Mouse (Mus musculus) CH12.LX (cell line): ENCODE data around the gene Cyp27a1. TPM values are rescaled to one million over a fixed set of nuclear protein-coding genes. Genes with fewer than 3 reads are reported as not detected.

Experiments
- DNase-seq: peaks from one replicate; pipeline ENCODE4 v3.0.0-alpha.2; 2013; ENCODE audit errors: extremely low read depth
- H3K27ac ChIP-seq: 2 replicates; pipeline ENCODE4 v1.5.1; 2012; ENCODE audit warnings: low read depth, mild to moderate bottlenecking, control low read depth, moderate library complexity; ENCODE audit not compliant: insufficient read depth
- H3K27me3 ChIP-seq: replicated peaks from 2 replicates; pipeline ENCODE3; 2012; ENCODE audit warnings: inconsistent platforms
- H3K36me3 ChIP-seq, 2 experiments: replicated peaks in 1 of 2; 2 replicates each; pipeline versions ENCODE3 to v1.6.1; 2012; ENCODE audit warnings: inconsistent platforms in 1 of 2, low read length in 1 of 2, mild to moderate bottlenecking in 1 of 2, mixed read lengths in 1 of 2, moderate library complexity in 1 of 2; ENCODE audit not compliant: control insufficient read depth in 1 of 2, insufficient read depth in 1 of 2
- H3K4me1 ChIP-seq, 2 experiments: 2 replicates each; pipeline ENCODE4 v1.6.1; 2012; ENCODE audit warnings: inconsistent platforms in 1 of 2, moderate library complexity in 1 of 2; ENCODE audit not compliant: insufficient read depth in 2 of 2, control insufficient read depth in 1 of 2
- H3K4me2 ChIP-seq: 2 replicates; pipeline ENCODE4 v1.6.1; 2012; ENCODE audit warnings: low read depth, mild to moderate bottlenecking, control low read depth; ENCODE audit not compliant: poor library complexity, insufficient read depth, severe bottlenecking
- H3K4me3 ChIP-seq, 3 experiments: fragments of 150-350 bp in 1 of 3; sonication (generic) in 1 of 3; replicated peaks in 1 of 3; 2 replicates each; pipeline versions ENCODE3 to v1.5.1; 2011 to 2012; ENCODE audit warnings: low read depth in 2 of 3, low read length in 2 of 3, mild to moderate bottlenecking in 2 of 3, moderate library complexity in 2 of 3, control low read depth in 1 of 3, improper control_type of control experiment in 1 of 3, inconsistent platforms in 1 of 3, mixed read lengths in 1 of 3; ENCODE audit not compliant: poor library complexity in 1 of 3
- H3K79me2 ChIP-seq: replicated peaks from 2 replicates; pipeline ENCODE4 v1.6.1; 2012; ENCODE audit warnings: mild to moderate bottlenecking, moderate library complexity; ENCODE audit not compliant: control insufficient read depth, poor library complexity, insufficient read depth, severe bottlenecking; ENCODE audit errors: extremely low read depth
- H3K9ac ChIP-seq: 2 replicates; pipeline ENCODE4 v1.6.1; 2012; ENCODE audit warnings: low read depth, mild to moderate bottlenecking, control low read depth, moderate library complexity; ENCODE audit not compliant: insufficient read depth
- H3K9me3 ChIP-seq: replicated peaks from 2 replicates; pipeline ENCODE3; 2012; ENCODE audit warnings: low read length, inconsistent platforms, mixed read lengths
- BHLHE40 ChIP-seq: IDR thresholded peaks from 2 replicates; pipeline ENCODE4 v1.6.1; 2011; ENCODE audit warnings: mild to moderate bottlenecking, low read depth, low read length, improper control_type of control experiment
- CHD1 ChIP-seq: IDR thresholded peaks from 2 replicates; pipeline ENCODE4 v1.6.1; 2012; ENCODE audit warnings: low read depth, low read length, improper control_type of control experiment, inconsistent platforms
- ELF1 ChIP-seq: IDR thresholded peaks from 2 replicates; pipeline ENCODE4 v1.6.1; 2014; ENCODE audit warnings: low read depth, mild to moderate bottlenecking, inconsistent platforms, low read length, improper control_type of control experiment
- ETS1 ChIP-seq: conservative IDR thresholded peaks from 2 replicates; pipeline ENCODE4 v1.6.1; 2012; ENCODE audit warnings: low read depth, mild to moderate bottlenecking, inconsistent platforms, low read length, improper control_type of control experiment, moderate library complexity
- GABPA ChIP-seq: IDR thresholded peaks from 2 replicates; pipeline ENCODE4 v1.6.1; 2012; ENCODE audit warnings: low read depth, low read length, improper control_type of control experiment, inconsistent platforms; ENCODE audit not compliant: insufficient replicate concordance
- HCFC1 ChIP-seq: IDR thresholded peaks from 2 replicates; pipeline ENCODE4 v1.6.1; 2012; ENCODE audit warnings: low read depth, mild to moderate bottlenecking, inconsistent platforms, low read length, improper control_type of control experiment
- JUN ChIP-seq: IDR thresholded peaks from 2 replicates; pipeline ENCODE4 v1.6.1; 2011; ENCODE audit warnings: low read depth, mild to moderate bottlenecking, low read length, improper control_type of control experiment, moderate library complexity; ENCODE audit not compliant: insufficient read depth
- KAT2A ChIP-seq: IDR thresholded peaks from 2 replicates; pipeline ENCODE4 v1.6.1; 2012; ENCODE audit warnings: low read length, improper control_type of control experiment, inconsistent platforms; ENCODE audit not compliant: insufficient replicate concordance
- MAZ ChIP-seq: IDR thresholded peaks from 2 replicates; pipeline ENCODE4 v1.6.1; 2012; ENCODE audit warnings: low read depth, mild to moderate bottlenecking, inconsistent platforms, low read length, improper control_type of control experiment, moderate library complexity
- MEF2A ChIP-seq: IDR thresholded peaks from 2 replicates; pipeline ENCODE4 v1.6.1; 2014; ENCODE audit warnings: low read depth, mild to moderate bottlenecking, inconsistent platforms, low read length, improper control_type of control experiment, borderline replicate concordance
- MXI1 ChIP-seq: IDR thresholded peaks from 2 replicates; pipeline ENCODE4 v1.6.1; 2011; ENCODE audit warnings: mild to moderate bottlenecking, low read depth, low read length, improper control_type of control experiment
- PAX5 ChIP-seq: IDR thresholded peaks from 2 replicates; pipeline ENCODE4 v1.6.1; 2012; ENCODE audit warnings: low read length, inconsistent platforms, mixed read lengths
- POLR2A ChIP-seq: IDR thresholded peaks from 2 replicates; pipeline ENCODE4 v1.6.1; 2011; ENCODE audit warnings: low read depth, mild to moderate bottlenecking, improper control_type of control experiment, low read length
- POLR2AphosphoS2 ChIP-seq: IDR thresholded peaks from 2 replicates; pipeline ENCODE4 v1.6.1; 2011; ENCODE audit warnings: low read depth, low read length, improper control_type of control experiment
- RCOR1 ChIP-seq: conservative IDR thresholded peaks from 2 replicates; pipeline ENCODE4 v1.6.1; 2012; ENCODE audit warnings: low read depth, mild to moderate bottlenecking, inconsistent platforms, low read length, improper control_type of control experiment
- SIN3A ChIP-seq: IDR thresholded peaks from 2 replicates; pipeline ENCODE4 v1.6.1; 2012; ENCODE audit warnings: low read length, improper control_type of control experiment, inconsistent platforms
- SMC3 ChIP-seq: IDR thresholded peaks from 2 replicates; pipeline ENCODE4 v1.6.1; 2011; ENCODE audit warnings: low read depth, low read length, improper control_type of control experiment
- TBP ChIP-seq: conservative IDR thresholded peaks from 2 replicates; pipeline ENCODE4 v1.6.1; 2011; ENCODE audit warnings: low read depth, low read length, improper control_type of control experiment
- UBTF ChIP-seq: IDR thresholded peaks from 2 replicates; pipeline ENCODE4 v1.6.1; 2012; ENCODE audit warnings: low read depth, mild to moderate bottlenecking, inconsistent platforms, low read length, improper control_type of control experiment, moderate library complexity
- USF2 ChIP-seq: conservative IDR thresholded peaks from 2 replicates; pipeline ENCODE4 v1.6.1; 2011; ENCODE audit warnings: low read depth, low read length, improper control_type of control experiment
- ZC3H11A ChIP-seq: IDR thresholded peaks from 2 replicates; pipeline ENCODE4 v1.6.1; 2012; ENCODE audit warnings: low read depth, mild to moderate bottlenecking, inconsistent platforms, low read length, improper control_type of control experiment
- ZMIZ1 ChIP-seq: IDR thresholded peaks from 2 replicates; pipeline ENCODE4 v1.6.1; 2012; ENCODE audit warnings: low read depth, mild to moderate bottlenecking, inconsistent platforms, low read length, improper control_type of control experiment
- ZNF384 ChIP-seq: IDR thresholded peaks from 2 replicates; pipeline ENCODE4 v1.6.1; 2012; ENCODE audit warnings: low read depth, low read length, improper control_type of control experiment, inconsistent platforms
- dilution Hi-C: fragments of 300-500 bp; cut with MboI; formaldehyde crosslinking; loops from 2 replicates; pipeline ENCODE4 v1.14.3; 2020; ENCODE audit warnings: low sequenced_read_pairs; ENCODE audit not compliant: extremely low pct_unique_long_range_greater_than_20kb, extremely low pct_ligation_motif_present
- in situ Hi-C: fragments of 300-500 bp; cut with MboI; formaldehyde crosslinking; loops from 3 replicates; pipeline ENCODE4 v1.14.3; 2019; ENCODE audit warnings: low sequenced_read_pairs, low pct_ligation_motif_present, low pct_unique_long_range_greater_than_20kb, mixed read lengths
- polyA plus RNA-seq: library from polyadenylated mRNA; unstranded; fragments of >175 nt; gene quantifications from 2 replicates; pipeline ENCODE4 v1.2.1, GENCODE M21; 2012; ENCODE audit warnings: low read depth; ENCODE audit not compliant: insufficient read length
- total RNA-seq, 2 experiments: library from RNA; depleted of rRNA; stranded (reverse); fragments of 300-350 nt in 1 of 2; fragments of >200 nt in 1 of 2; gene quantifications; 2 replicates each; pipeline ENCODE4 v1.2.3; 2012 to 2014

The Cyp27a1 gene
- total and polyA plus RNA-seq, 3 experiments = not detected

GRCm38 (mm10) chr1:74705016-74705415, 8.4 kb upstream of the Cyp27a1 start:
- dilution Hi-C loops = no loop called here
- no peaks in the 10 kb centered on the region for H3K79me2 ChIP-seq

GRCm38 (mm10) chr1:74709566-74709965, 3.8 kb upstream of the Cyp27a1 start:
- in situ Hi-C loops (no loop called here), dilution Hi-C loops (no loop called here)
- Histone ChIP-seq H3K9me3 (no peaks in the 10 kb centered on the region), H3K27ac (no peak overlapping the region), H3K79me2 (no peaks in the 10 kb centered on the region), H3K4me3 (no peak overlapping the region), H3K36me3 (no peaks in the 10 kb centered on the region), H3K4me1 (peaks cover 0 to 15% of the 10 kb centered on the region in 2 experiments; a peak in 2 of 4 replicates), H3K4me2 (no peak overlapping the region), H3K9ac (no peak overlapping the region), H3K27me3 (no peaks in the 10 kb centered on the region)
- no peak for DNase-seq
- TF ChIP-seq SIN3A (no peak), ETS1 (no peak), ZNF384 (no peak), JUN (no peak), ZMIZ1 (no peak), TBP (no peak), USF2 (no peak), POLR2A (no peak), MAZ (no peak), ELF1 (no peak), MEF2A (no peak), POLR2AphosphoS2 (no peak), MXI1 (no peak), HCFC1 (no peak), RCOR1 (no peak), GABPA (no peak)

More at GRCm38 (mm10) chr1:74705016-74705415, 8.4 kb upstream of the Cyp27a1 start:
- Histone ChIP-seq H3K4me2 (no peak overlapping the region), H3K4me3 (no peak overlapping the region), H3K27me3 (no peaks in the 10 kb centered on the region), H3K9ac (no peak overlapping the region), H3K36me3 (peaks cover 5 to 27% of the 10 kb centered on the region in 2 experiments), H3K9me3 (no peaks in the 10 kb centered on the region), H3K4me1 (peaks cover 5 to 23% of the 10 kb centered on the region in 2 experiments), H3K27ac (no peak overlapping the region)
- DNase-seq = no peak
- TF ChIP-seq SMC3 = no peak
- TF ChIP-seq PAX5 = no peak
- TF ChIP-seq UBTF = no peak
- no peak for TF ChIP-seq RCOR1
- no peak for TF ChIP-seq CHD1
- no peak for TF ChIP-seq ZC3H11A
- TF ChIP-seq ETS1 = no peak
- TF ChIP-seq HCFC1 = no peak
- TF ChIP-seq KAT2A = no peak
- no peak for TF ChIP-seq BHLHE40
- no peak for TF ChIP-seq POLR2AphosphoS2
- in situ Hi-C loops = no loop called here
